Mouse (Mus musculus) gonadal fat pad, adult 2 months (tissue): ENCODE data around the gene Krt82. TPM values are rescaled to one million over a fixed set of nuclear protein-coding genes. Genes with fewer than 3 reads are reported as not detected.
"Not testable (repeated sequence)": the region's sequence is repeated elsewhere in the genome, so short reads cannot be mapped to it uniquely, and the experiment has no call there.

Source experiments
- DNase-seq: peaks from one replicate; pipeline ENCODE4 v3.0.0-alpha.2; 2012; ENCODE audit warnings: low read depth
- polyA plus RNA-seq: library from polyadenylated mRNA; depleted of rRNA; stranded (reverse); fragments of >200 nt; gene quantifications from 2 replicates; pipeline ENCODE4 v1.2.3, GENCODE M21; 2012; rRNA removed

The Krt82 gene
- polyA plus RNA-seq, 1 experiment, result not detected

DNA sequence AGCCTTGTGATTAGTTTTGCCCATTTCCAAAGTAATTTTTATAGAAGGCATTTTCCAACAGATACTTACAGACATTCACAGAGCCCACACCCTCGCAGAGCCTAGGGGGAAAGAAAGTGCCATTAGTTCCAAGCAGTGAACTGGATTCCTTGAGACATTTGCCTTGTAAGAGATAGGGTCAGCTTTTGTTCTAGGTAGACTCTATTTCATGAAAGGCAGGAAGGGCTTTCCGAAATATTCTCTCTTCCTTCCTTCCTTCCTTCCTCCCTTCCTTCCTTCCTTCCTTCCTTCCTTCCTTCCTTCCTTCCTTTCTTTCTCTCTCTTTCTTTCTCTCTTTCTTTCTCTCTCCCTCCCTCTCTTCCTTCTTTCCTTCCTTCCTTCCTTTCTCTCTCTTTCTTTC is 33.3 kb downstream of the Krt82 start, which contains the start of gene Gm49425:
Gene Gm49425, minus strand, starts transcription at position 101 of the 400 bp plus-strand sequence.
- not testable (repeated sequence) for DNase-seq

DNA sequence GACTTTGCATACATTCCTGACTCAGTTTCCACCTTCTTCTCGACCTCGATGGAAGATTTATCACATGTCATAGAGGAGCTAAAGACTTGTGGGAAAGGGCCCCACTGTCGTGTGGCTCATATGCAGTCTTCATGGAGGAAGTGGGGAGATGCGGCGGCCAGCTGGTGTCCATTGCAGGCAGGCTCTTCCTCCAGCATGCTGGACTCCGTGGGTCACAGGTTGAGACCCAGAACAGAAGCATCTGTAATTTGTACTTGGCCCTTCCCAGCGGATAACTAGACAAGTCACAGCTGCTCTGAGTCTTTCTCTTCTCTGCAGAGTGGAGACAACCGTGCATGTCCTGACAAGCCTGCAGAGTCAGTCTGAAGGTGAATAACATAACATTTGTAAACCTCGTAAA is 42.2 kb downstream of the Krt82 start:
- DNase-seq, result no peak

DNA sequence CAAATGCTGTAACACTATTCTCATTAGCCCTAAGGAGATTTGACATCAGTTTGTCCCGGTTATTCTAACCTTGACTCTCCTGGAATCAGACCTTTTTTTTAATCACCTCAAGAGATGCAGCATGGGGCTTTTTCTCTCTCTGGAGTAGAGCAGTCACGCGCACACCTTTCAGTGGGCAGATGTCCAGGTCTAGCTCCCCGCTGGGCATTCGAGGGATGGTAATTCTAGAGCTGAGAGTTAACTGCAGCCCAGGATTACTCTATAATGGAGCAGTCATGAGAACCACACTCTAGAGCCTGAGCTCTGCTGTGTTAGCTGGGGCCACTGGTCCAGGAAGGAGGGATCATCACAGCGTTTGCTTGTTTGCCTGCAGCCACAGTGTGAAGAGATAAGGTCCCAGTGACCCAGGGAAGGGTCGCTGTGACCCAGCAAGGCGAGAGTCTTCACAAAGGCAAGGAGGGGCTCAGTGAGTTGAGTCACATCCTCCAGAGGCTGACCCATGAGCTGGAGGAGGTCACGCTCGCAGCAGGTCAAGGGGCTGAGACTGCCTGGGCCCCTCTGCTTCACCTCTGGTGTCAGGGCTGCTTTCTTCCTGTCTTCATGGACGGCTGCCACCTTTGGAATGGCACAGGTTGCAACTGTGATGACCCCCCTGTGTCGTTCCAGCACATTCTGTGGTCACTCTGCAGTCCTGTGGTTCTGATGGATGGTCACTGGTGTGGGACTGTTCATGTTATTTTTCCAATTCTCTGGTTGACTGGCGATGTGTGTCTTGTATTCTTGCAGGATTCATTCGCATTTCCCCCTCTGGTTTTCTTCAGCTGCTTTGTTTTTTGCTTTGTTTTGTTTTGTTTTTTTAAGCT is 43.3 kb downstream of the Krt82 start:
- DNase-seq, result no peak

DNA sequence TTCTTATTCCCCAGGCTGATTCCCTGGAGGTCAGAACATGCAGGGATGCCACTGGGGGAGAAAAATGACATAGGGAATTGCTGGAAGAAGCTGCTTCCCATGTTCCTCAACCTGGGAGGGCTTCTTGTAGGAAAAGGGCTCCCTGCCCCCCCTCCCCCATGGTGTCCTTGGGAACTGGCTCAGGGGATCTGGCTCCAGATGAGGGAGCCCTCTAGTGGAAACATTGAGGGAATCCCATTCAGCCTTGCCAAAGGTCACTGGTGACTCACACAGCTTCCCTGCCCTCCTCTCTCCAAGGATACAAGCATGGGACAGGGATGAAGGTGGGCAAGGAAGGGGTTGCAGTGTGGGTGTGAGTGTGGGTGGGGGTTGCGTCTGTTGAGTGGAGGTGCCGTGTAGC is 53.3 kb downstream of the Krt82 start:
- no peak for DNase-seq

DNA sequence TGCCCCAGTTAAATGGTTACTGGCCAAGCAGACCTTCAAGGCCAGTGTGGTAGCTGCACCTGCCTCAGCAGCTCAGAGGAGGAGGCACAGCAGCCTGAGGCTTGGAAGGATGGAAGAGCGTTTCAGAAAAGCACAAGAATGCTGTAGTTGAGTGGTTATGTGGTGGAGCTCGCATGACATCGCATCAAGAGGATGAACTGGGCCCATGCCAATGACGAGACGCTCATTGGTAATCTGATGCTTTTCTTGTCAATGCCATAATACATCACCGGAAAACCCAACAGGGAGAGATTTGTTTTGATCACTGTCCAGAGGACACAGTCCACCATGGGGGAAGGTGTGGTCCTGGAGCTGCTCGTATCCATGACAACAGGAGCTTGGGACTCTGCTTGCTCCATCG is 55.2 kb downstream of the Krt82 start:
- DNase-seq, result no peak

GRCm38 (mm10) chr15:101494203-101494602 is 56.3 kb downstream of the Krt82 start:
- DNase-seq, result no peak

GRCm38 (mm10) chr15:101493713-101494112 is 56.8 kb downstream of the Krt82 start:
- no peak for DNase-seq

DNA sequence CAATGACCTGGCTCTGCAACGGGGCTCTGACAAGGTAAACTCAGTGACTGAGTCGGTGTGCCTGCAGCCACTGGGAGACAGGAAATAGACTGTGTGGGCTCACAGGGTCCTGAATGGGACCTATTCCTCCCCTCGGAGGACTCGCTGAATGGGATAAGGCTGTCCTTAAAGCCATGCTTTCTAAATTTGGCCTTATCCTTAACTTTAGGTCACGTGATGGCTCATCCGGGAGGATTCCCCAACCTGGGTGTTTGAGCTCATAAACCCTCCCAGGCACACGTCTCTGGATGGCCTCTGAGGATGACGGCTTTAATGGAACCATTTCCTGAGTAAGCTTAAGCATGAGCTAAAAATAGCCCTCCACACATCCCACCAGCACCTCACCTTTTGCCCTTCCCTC is 57.7 kb downstream of the Krt82 start:
- DNase-seq, result no peak

- no peak for DNase-seq
Measured at GRCm38 (mm10) chr15:101491431-101491830, 59.0 kb downstream of the Krt82 start, which contains the start of gene Krt83. Gene Krt83 (minus strand): TSS chr15:101491512.

Other genes starting within 250 kb of the Krt82 start
- 4.2 and 5.1 TPM in 2 replicates for gene Krt80, start 180.5 kb downstream of the Krt82 start, polyA plus RNA-seq
- gene Krt7, start 139.6 kb downstream of the Krt82 start, polyA plus RNA-seq, result 20.0 and 23.0 TPM in 2 replicates
- 0.22 TPM in 1 of 2 replicates, not detected in the other for gene Krt87, start 111.9 kb downstream of the Krt82 start, polyA plus RNA-seq
- 0.14 and 0.38 TPM in 2 replicates for gene Krt88, start 102.9 kb downstream of the Krt82 start, polyA plus RNA-seq
- gene Krt81, start 86.9 kb downstream of the Krt82 start, polyA plus RNA-seq, result not detected in 2 replicates
- not detected in 2 replicates for gene Krt86, start 77.2 kb downstream of the Krt82 start, polyA plus RNA-seq
- 0.13 TPM in 1 of 2 replicates, not detected in the other for gene Krt83, start 59.2 kb downstream of the Krt82 start, polyA plus RNA-seq
- gene Gm49425, start 33.4 kb downstream of the Krt82 start, polyA plus RNA-seq, result not detected in 2 replicates
- not detected in 2 replicates for gene Krt84, start 17.8 kb downstream of the Krt82 start, polyA plus RNA-seq
- gene Krt90, start 12.3 kb upstream of the Krt82 start, polyA plus RNA-seq, result not detected in 2 replicates
- gene Krt75, start 23.2 kb upstream of the Krt82 start, polyA plus RNA-seq, result not detected in 2 replicates
- not detected in 2 replicates for gene Gm5414, start 77.5 kb upstream of the Krt82 start, polyA plus RNA-seq
- not detected in 2 replicates for gene Gm5478, start 96.7 kb upstream of the Krt82 start, polyA plus RNA-seq
- gene Krt6b, start 129.6 kb upstream of the Krt82 start, polyA plus RNA-seq, result not detected in 2 replicates
- gene Krt6a, start 143.6 kb upstream of the Krt82 start, polyA plus RNA-seq, result not detected in 2 replicates
- gene Krt5, start 162.2 kb upstream of the Krt82 start, polyA plus RNA-seq, result 36.9 and 48.0 TPM in 2 replicates
- 0.07 TPM in 1 of 2 replicates, not detected in the other for gene Krt71, start 192.4 kb upstream of the Krt82 start, polyA plus RNA-seq
- gene Krt72, start 235.8 kb upstream of the Krt82 start, polyA plus RNA-seq, result not detected in 2 replicates